Mouse (Mus musculus): ENCODE measurements at regions not wholly inside any gene's neighbourhood (a gene's known extent, or its start where the extent isn't known, plus 50 kb on each side); places are given as distances from the start of the nearest gene placed in this dataset.

DNA sequence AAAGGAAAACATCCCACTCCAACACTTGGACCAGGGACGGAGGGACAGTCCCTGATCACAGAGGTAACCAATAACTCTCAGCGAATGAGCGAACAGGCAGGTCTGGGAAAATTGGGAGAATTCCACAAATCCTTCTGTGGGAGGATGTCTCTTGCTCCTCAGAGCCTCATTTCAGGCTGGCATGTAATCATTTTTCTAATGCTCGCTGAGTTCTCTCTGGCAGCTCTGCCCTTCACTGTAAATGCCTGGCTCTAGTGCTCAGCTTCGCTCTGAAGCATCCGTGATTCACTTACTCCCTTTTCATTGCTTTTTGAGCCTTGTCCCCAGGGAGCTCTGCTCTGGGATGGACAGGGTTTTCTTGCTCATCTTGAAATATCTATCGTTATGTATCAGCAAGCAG, 283.6 kb downstream of the Tle4 start:
- Histone ChIP-seq H3K27ac (no peak overlapping the region), H3K36me3 (no peaks in the 10 kb centered on the region), H3K9me3 (no peaks in the 10 kb centered on the region), H3K4me2 (replicated peaks) (no peak overlapping the region), H3K4me1 (no peaks in the 10 kb centered on the region), H3K4me3 (no peak overlapping the region), H3K27me3 (no peaks in the 10 kb centered on the region), H3K9ac (no peak overlapping the region)
- ATAC-seq (ENCODE audit: low FRiP score, low read depth) = no peak
- 71% methylated on average over 7 of the region's 7 CpGs for WGBS

DNA sequence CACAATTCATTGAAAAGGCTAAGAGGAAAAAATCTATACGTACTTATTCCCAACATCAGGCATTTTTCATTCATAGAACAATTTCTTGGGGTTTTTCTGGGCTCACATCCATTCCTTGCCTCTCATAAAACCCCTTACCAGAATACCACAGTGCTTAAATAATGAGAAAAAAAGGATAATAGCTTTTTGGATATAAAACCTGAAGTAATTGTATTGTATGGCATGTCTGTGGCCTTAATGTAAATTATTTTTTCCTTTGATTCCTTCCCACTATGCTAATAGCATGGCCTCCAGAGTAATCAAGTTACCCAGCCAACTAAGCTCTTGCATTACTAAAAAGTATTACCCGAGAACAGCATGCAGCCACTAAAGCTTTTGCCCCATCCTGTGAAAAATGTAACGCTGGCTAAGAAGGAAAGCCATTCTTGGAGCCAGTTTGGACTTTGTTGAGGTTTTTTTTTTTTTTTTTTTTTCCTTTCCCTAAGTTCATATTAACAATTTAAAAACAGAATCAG, 278.1 kb downstream of the Tle4 start:
- WGBS = 39% methylated on average over 3 of the region's 3 CpGs
- Histone ChIP-seq H3K27me3 (no peaks in the 10 kb centered on the region), H3K27ac (no peak overlapping the region), H3K9ac (no peak overlapping the region), H3K36me3 (no peaks in the 10 kb centered on the region), H3K4me3 (no peak overlapping the region), H3K4me1 (peaks cover 8% of the 10 kb centered on the region), H3K4me2 (replicated peaks) (no peak overlapping the region), H3K9me3 (no peaks in the 10 kb centered on the region)
- peak; percentile 66; the same call in 1 of the 2 replicates for ATAC-seq (ENCODE audit: low FRiP score, low read depth)

DNA sequence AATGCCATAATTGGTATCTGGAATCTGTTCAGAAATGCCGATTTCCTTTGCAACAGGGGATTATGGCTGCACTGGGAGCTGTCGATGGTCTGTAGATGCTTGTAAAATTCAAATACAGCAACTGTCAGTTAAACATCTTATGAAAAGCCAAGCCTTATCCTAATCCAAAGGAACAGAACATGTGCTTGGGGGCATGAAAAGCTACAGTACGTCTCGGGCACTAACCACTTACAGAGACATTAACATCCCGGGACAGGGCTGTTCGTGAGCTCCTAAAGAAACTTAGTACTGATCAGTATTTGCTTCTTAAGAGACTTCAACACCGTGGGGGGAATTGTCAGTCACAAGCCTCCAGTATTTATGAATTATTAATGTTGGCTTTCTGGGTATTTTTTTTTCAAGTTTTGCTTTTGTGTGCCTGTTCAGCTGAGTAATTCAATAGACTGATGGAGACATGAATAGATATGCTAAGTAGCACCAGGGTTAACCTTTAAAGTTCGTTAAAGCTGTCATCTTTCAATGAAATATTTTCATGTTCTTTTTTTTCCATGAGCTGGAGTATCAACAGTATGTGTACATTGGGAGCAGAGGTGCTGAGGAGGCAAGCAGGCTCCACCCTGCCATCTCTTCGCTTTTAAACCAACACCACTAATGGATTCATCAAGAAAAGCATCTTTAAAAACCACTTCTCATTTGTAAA, 272.3 kb downstream of the Tle4 start:
- Histone ChIP-seq H3K4me3 (no peak overlapping the region), H3K4me1 (peaks cover 20% of the 10 kb centered on the region), H3K27ac (no peak overlapping the region), H3K36me3 (no peaks in the 10 kb centered on the region), H3K9me3 (no peaks in the 10 kb centered on the region), H3K9ac (no peak overlapping the region), H3K27me3 (peaks cover 3% of the 10 kb centered on the region; the same call in 1 of the 2 replicates), H3K4me2 (replicated peaks) (peak overlapping the region; percentile 9)
- no peak for ATAC-seq (ENCODE audit: low FRiP score, low read depth)
- WGBS = 45% methylated on average over 9 of the region's 9 CpGs

GRCm38 (mm10) chr19:14333041-14334012, 264.5 kb downstream of the Tle4 start:
- Histone ChIP-seq H3K4me1 (peaks cover 11% of the 10 kb centered on the region), H3K4me3 (no peak overlapping the region), H3K9me3 (no peaks in the 10 kb centered on the region), H3K4me2 (replicated peaks) (no peak overlapping the region), H3K9ac (no peak overlapping the region), H3K27ac (no peak overlapping the region), H3K27me3 (peaks cover 2% of the 10 kb centered on the region; the same call in 1 of the 2 replicates), H3K36me3 (no peaks in the 10 kb centered on the region)
- 0 out of 2 replicates have a peak, but pooled peaks have one; percentile 48 for ATAC-seq (ENCODE audit: low FRiP score, low read depth)
- WGBS = 15% methylated on average over 6 of the region's 6 CpGs

DNA sequence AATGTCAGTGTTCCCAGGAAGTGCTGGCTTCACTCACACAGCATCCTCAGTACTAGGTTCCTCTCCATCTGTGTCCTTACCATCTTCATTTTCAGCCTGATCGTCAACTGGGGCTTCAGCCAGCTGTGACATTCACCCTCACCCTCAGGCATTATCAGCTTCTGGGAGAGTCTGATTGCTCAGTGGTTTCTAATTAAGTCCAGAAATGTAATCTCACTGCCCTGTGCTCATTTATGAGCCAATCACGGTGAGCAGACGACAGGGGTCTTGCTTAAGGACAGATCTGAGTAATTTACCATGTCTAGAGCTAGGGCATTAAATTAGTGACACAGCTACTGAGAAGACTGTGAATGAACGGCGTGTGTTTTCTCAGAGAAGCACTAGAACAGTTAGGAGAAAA, 260.8 kb downstream of the Tle4 start:
- peaks cover 10% of the 10 kb centered on the region for H3K4me1 ChIP-seq
- no peak overlapping the region for H3K4me3 ChIP-seq
- H3K36me3 ChIP-seq = no peaks in the 10 kb centered on the region
- no peak for ATAC-seq (ENCODE audit: low FRiP score, low read depth)
- H3K9ac ChIP-seq = no peak overlapping the region
- no peak overlapping the region for H3K4me2 ChIP-seq (replicated peaks)
- H3K9me3 ChIP-seq = no peaks in the 10 kb centered on the region
- no peak overlapping the region for H3K27ac ChIP-seq
- WGBS = 14% methylated on average over 5 of the region's 5 CpGs
- H3K27me3 ChIP-seq = no peaks in the 10 kb centered on the region

GRCm38 (mm10) chr19:14340759-14341158, 257.1 kb downstream of the Tle4 start:
- 81% methylated on average over 2 of the region's 2 CpGs for WGBS
- no peaks in the 10 kb centered on the region for H3K4me1 ChIP-seq
- no peak overlapping the region for H3K27ac ChIP-seq
- no peak overlapping the region for H3K4me2 ChIP-seq (replicated peaks)
- no peaks in the 10 kb centered on the region for H3K27me3 ChIP-seq
- no peak for ATAC-seq (ENCODE audit: low FRiP score, low read depth)
- H3K4me3 ChIP-seq = no peak overlapping the region
- H3K9ac ChIP-seq = no peak overlapping the region
- no peaks in the 10 kb centered on the region for H3K9me3 ChIP-seq
- H3K36me3 ChIP-seq = no peaks in the 10 kb centered on the region

- Histone ChIP-seq H3K36me3 (no peaks in the 10 kb centered on the region), H3K9me3 (no peaks in the 10 kb centered on the region), H3K9ac (no peak overlapping the region), H3K27me3 (no peaks in the 10 kb centered on the region), H3K27ac (no peak overlapping the region), H3K4me2 (replicated peaks) (no peak overlapping the region), H3K4me1 (peaks cover 13% of the 10 kb centered on the region), H3K4me3 (no peak overlapping the region)
- 72% methylated on average over 5 of the region's 5 CpGs for WGBS
- no peak for ATAC-seq (ENCODE audit: low FRiP score, low read depth)
Observed at GRCm38 (mm10) chr19:14343890-14344289, 254.0 kb downstream of the Tle4 start.

- H3K4me2 ChIP-seq (replicated peaks) = no peak overlapping the region
- 86% methylated on average over 3 of the region's 3 CpGs for WGBS
- peaks cover 13% of the 10 kb centered on the region for H3K4me1 ChIP-seq
- no peak for ATAC-seq (ENCODE audit: low FRiP score, low read depth)
- H3K36me3 ChIP-seq = no peaks in the 10 kb centered on the region
- H3K27ac ChIP-seq = no peak overlapping the region
- H3K4me3 ChIP-seq = no peak overlapping the region
- no peaks in the 10 kb centered on the region for H3K27me3 ChIP-seq
- H3K9ac ChIP-seq = no peak overlapping the region
- no peaks in the 10 kb centered on the region for H3K9me3 ChIP-seq
Observed at GRCm38 (mm10) chr19:14344467-14344866, 253.4 kb downstream of the Tle4 start.

DNA sequence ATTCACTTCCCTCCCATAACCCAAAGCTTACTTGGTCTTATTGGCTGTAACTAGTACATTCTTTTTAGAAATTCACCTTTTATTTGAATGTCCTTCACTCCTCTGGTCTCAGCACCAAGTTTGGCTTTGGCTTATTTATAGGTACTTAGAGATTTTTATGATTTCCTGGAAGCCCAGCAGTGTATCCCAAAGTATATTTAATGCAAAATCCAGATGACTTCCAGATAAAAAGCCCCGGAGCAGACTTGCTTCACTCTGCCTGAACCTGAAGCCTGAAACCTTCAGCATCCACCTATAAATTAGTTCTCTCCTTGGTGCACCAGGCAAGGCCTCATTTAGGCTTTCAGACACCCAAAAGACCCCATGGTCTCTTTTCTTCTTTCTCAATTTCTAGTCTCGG, 250.8 kb downstream of the Tle4 start:
- no peaks in the 10 kb centered on the region for H3K36me3 ChIP-seq
- peaks cover 13% of the 10 kb centered on the region for H3K4me1 ChIP-seq
- 12% methylated on average over 2 of the region's 2 CpGs for WGBS
- H3K4me3 ChIP-seq = no peak overlapping the region
- no peak overlapping the region for H3K9ac ChIP-seq
- ATAC-seq (ENCODE audit: low FRiP score, low read depth) = peak; percentile 75; the same call in 1 of the 2 replicates
- peak overlapping the region; percentile 45; the same call in 1 of the 2 replicates for H3K27ac ChIP-seq
- no peaks in the 10 kb centered on the region for H3K9me3 ChIP-seq
- H3K27me3 ChIP-seq = no peaks in the 10 kb centered on the region
- no peak overlapping the region for H3K4me2 ChIP-seq (replicated peaks)

DNA sequence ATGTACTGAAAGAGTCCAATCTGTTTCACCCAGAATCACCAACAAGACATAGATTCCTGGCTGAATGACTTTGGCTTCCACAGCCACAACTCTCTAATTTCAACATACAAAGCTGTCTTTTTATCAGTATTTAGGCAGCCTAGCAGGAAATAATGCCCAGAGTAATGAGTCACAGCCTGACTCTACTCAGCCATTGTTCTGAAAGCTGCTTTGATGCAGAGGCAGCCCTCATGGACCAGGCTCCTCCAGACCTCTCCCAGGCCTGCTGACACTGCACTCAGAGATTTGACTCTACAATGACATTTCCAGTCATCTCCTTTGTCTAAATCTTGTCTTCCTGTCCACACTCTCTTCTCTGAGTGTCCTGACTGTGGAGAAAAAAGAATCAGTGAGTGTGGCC, 250.4 kb downstream of the Tle4 start:
- H3K36me3 ChIP-seq = no peaks in the 10 kb centered on the region
- no peak overlapping the region for H3K4me2 ChIP-seq (replicated peaks)
- ATAC-seq (ENCODE audit: low FRiP score, low read depth) = no peak
- peaks cover 13% of the 10 kb centered on the region for H3K4me1 ChIP-seq
- H3K4me3 ChIP-seq = no peak overlapping the region
- H3K9ac ChIP-seq = no peak overlapping the region
- H3K27me3 ChIP-seq = no peaks in the 10 kb centered on the region
- H3K9me3 ChIP-seq = no peaks in the 10 kb centered on the region
- H3K27ac ChIP-seq = peak overlapping the region; percentile 45; the same call in 1 of the 2 replicates

GRCm38 (mm10) chr19:14349753-14350152, 248.1 kb downstream of the Tle4 start:
- H3K36me3 ChIP-seq = no peaks in the 10 kb centered on the region
- ATAC-seq (ENCODE audit: low FRiP score, low read depth) = no peak
- WGBS = 85% methylated on average over 2 of the region's 2 CpGs
- H3K27ac ChIP-seq = no peak overlapping the region
- H3K9ac ChIP-seq = no peak overlapping the region
- H3K27me3 ChIP-seq = no peaks in the 10 kb centered on the region
- H3K4me1 ChIP-seq = peaks cover 13% of the 10 kb centered on the region
- H3K4me2 ChIP-seq (replicated peaks) = no peak overlapping the region
- no peaks in the 10 kb centered on the region for H3K9me3 ChIP-seq
- no peak overlapping the region for H3K4me3 ChIP-seq

DNA sequence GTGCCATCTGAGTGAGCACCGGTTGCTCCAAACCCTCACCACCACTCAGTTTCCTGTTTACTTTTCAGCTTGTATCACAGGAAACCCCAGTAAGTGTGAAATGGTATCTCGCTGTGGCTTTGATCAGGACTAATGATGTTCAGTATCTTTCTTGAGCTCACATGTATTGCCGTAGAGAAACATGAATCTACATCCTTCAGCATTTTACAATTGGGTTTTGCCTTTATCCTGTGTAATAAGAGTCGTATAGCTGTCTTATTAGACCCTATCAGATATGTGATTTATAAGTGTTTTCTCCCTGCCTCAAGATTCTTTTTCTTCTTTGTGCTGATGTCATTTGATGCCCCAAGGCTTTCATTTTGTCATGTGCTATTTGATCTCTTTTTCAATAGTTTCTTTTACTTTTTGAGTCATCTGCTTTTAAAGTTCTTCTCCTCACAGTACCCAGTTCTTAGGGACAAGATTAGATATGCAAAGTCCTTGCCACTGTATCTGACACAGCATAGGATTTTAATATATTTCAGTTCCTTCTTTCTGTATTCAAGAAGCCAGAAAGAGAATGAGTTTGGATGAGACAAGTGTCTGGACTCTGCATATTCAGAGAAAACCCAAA, 246.0 kb downstream of the Tle4 start:
- no peak for ATAC-seq (ENCODE audit: low FRiP score, low read depth)
- Histone ChIP-seq H3K27me3 (no peaks in the 10 kb centered on the region), H3K4me1 (peaks cover 12% of the 10 kb centered on the region), H3K9ac (no peak overlapping the region), H3K9me3 (no peaks in the 10 kb centered on the region), H3K4me2 (replicated peaks) (no peak overlapping the region), H3K4me3 (no peak overlapping the region), H3K36me3 (no peaks in the 10 kb centered on the region), H3K27ac (no peak overlapping the region)
- WGBS = 55% methylated on average over 4 of the region's 4 CpGs

Data from limb, embryonic 13.5 days (tissue).